Mouse (Mus musculus): ENCODE data around the gene Slamf9.

Gene Slamf9

DNA sequence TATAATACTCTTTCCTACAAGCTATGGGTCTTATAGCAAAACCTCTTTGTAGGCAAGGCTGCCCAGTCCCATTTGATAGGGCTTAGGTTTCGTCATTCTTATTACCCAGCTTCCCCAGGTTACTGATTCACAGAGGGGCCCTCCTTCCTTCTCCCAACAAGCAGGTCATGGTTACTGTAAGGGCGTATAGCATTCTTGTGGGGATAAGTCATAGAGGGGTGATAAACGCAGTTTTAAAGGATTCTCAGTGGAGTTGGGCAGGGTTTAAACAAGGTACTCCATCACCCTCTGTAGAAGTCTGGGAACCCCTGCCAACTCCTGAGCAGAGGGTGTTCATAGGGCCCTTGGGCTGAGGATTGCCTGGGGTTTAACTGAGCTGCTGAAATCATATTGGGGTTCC, 12.6 kb upstream of the Slamf9 start:
- DNase-seq, result no peak

DNA sequence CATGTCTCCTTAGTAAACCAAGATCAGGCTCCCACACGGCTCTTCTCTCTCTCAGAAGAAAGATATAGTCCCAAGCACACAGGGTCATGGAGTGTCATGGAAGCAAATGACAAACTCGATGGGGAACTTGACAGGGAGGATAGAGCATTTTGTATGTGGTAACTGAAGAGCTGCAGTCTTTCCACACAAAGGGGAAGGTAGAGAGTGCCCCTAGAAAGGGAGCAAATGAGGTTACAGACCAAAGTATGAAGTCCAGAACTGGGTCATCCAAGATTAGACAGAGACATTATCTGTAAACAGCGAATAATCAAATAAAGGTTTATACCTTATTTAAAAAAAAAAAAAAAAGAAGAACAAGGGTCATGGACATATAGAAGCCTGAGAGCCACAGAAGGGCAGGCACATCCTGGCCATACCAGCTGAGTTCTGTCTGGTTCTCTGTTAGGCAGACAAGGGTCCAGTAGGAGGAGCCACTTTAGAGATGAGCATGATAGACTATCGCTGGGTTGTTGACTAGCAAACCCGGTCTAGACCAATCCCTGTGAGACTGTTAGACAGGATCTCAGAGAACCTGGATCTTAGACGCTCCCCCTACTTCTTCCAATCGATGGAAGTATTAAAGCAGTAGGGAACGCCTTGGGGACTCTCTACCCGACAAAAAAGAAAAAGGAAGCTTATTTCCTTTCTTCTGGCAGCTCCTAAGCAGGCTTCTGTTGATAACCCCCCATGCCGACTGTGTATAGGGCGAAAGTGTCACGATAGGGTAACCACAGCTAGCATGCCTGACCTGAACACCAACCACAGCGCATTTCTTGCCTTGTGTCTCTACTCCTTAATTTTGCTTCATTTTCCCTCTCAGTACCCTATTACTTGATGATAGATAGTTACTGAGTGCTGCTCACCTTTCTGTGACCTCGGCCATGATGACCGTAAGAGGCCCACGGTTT, 11.5 kb upstream of the Slamf9 start:
- DNase-seq, result no peak

DNA sequence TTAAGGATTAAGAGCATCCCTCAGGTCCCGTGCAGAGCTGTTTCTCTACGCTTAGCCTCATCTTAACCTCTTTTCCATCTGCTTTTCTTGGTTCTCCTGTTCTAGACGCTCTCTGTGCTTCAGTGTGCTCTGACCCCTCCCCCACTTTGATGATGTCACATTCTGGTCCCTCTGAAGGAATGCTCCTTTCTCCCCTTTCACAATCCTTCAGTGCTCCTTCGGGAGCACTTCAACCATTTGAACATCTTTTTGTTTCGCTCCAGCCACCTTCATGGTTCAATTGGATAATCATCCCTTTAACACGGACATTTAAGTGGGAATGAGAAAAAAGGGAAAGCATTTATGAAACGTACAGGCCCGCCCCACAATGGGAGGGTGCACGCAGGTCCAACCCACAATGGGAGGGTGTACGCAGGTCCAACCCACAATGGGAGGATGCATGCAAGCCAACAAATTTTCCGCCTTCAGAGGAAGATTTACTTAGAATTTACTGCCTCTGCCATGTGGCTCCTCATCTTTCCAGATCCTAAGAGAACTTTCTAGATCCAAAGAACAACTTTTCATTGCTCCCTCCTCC, 6.8 kb upstream of the Slamf9 start:
- DNase-seq, result no peak

DNA sequence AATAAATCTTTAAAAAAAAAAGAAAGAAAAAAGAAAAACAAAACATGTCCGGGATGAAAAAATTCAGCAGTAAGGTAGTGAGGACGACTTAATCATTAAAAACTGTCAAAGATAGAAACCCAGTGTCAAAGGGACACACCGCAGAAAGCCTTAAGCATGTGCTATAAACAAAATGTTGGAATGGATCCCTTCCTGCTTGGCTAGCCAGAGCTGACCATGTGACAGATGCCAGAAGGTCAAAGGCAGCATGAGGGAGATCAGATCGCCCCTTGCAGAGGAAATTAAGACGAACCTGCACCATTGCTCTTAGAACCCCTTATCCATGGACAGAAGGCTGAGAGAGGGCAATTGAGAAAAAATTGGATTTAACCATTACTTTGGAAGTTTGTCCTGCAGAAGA, 5.8 kb upstream of the Slamf9 start:
- no peak for DNase-seq

DNA sequence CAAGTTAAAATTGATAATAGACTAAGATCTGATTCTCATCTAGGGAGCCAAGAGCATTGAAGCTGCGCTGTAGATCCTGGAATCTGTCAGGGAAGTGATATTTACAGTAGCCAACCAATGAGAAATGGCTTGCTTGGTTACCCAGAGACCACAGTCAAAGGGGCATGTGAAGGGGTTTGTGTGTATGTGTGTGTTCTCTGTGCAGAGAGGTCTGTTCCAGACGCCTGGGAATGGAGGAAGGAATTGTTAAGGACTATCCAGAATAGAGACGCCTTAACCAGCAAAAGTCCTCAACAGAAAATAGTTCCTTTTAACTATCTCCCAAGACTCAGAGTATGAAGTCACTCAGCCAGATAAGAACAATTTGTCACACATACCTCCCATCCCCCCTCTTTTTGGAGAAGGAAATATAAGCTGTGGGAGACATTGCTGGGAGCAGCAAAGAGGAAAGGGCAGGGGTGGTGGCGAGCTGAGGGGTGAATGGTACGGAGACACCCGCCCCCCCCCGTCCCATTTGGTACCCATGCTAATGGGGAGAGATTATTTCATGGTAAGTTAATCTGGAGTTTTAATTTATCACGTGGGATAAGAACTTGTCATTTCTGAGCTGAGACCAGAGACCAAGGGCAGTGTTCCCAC, 5.2 kb upstream of the Slamf9 start:
- DNase-seq, result no peak

DNA sequence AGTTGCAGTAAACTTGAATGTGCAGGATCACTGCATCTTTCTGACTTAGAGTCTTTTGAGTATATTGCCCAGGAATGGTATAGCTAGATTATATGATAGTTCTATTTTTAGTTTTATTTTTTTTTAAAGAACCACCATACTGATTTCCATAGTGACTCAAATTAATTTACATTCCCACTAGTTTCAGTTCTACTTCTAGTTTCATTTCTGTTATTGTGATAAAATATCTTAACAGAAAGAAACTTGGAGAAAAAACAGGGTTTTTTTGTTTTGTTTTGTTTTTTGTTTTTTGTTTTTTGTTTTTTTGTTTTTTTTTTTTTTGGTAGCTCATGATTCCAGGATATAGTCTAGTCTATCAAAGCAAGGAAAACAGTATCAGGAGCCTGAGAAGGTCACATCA, 2.2 kb upstream of the Slamf9 start:
- DNase-seq, result no peak

DNA sequence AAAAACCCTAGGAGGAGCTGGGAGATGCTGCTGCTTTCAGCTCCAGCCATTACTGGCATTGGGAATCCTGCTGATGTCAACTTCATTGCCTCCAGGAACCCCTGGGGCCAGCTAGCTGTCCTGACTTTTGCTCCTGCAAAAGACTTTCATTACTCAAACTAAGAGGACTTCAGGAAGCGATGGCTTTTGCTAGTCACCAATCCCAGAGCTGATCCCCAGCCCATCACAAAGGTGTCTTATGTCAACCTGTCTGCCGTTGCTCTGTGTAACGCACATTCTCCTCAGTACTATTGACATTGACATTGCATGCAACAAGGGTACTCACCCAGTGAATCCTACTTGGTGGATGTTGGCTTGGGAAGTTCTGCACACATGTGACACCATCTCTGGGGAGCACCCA, 962 bp upstream of the Slamf9 start:
- DNase-seq, result no peak

DNA sequence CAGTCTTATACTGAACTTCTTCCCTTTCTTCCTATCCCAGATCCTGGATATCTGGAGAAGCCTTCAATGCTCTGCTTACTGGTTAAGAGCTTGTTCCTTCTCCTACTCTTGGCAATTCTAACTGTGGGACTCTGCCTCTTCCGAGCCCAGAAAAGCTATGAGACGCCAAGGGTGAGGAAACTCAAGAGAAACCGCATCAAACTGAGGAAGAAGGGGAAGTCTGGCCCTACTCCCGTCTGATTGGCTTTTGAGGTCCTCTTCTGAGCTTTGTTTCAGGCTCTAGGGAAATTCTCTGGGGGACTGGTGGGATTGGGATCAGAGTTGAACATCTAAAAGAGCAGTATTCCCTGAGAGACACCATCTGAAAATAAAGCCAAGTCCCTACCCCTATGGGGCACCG, 2.9 kb downstream of the Slamf9 start:
- DNase-seq, result no peak

DNA sequence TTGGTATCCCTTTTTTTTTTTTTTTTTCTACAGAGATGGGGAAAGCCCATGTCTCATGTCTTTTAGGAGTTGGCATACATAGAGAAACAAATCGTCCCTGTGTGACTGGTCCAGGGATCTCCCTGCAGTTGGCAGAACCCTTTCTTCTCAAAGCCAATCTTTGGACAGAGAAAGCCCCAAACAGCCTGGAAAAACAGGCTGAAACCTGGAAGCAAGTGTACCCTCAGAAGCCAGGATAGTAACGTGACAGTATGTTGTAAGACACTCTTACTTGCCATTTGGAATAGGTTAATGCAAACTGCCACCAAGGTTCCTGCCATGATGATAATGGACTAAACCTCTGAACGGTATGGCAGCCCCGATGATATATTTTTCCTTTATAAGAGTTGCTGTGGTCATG, 5.2 kb downstream of the Slamf9 start:
- no peak for DNase-seq

DNA sequence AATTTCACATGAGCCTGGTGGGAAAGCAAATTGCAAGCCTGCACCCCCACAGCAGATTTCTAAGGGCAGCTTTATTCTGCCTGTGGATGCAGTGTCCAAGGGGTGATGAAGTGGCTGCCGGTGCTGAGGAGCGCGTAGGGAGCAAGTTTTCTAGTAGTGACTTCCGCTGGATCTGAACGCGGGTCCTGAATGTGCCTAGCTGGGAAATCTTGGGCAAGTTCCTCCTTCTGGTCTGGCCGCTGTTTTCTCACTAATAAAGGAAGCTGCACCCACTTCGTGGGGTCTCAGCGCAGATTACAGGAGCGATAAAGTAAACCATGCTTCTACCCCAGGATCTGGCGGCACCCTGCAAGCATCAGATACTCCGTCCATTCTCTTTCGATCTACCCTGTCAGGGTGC, 6.0 kb downstream of the Slamf9 start:
- no peak for DNase-seq

DNA sequence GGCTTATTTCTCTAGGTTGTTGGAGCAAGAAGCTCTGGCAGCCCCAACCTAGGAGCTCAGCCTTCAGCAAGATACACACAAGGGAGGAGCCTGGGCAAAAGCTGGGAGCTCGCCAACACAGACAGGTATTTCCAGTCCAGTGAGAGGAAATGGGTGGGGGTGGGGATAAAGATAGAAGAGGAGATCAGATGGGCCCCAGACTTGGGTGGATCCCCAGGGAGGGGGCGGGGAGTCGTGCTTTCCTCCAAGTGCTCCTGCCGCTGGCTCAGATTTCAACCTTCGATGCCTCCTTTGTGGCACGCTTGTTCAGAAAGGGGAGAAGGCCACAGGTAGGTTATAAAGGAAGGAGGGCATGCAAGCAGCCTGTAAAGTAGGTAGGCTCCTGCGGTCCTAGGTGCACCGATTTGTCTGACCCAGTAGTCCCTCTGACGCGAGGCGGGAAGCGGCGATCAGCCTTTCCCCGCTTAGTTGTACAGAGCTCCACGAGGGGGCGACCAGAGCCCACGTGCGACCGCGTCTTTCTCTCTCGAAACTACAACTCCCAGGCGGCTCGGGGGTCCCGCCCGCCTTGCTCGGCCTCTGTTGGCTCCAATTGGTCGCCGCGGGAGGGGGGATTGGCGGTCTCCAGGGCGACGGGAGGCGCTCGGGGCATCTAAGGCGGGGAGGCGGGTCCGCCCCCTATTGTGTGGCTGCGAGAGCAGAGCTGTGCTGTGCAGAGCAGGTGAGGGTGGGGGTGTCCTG, 6.6 kb downstream of the Slamf9 start, which contains the start of gene Igsf9:
Igsf9 (plus strand) TSS at position 249 of the 741 bp plus-strand sequence.
- DNase-seq, result peak; percentile 95

DNA sequence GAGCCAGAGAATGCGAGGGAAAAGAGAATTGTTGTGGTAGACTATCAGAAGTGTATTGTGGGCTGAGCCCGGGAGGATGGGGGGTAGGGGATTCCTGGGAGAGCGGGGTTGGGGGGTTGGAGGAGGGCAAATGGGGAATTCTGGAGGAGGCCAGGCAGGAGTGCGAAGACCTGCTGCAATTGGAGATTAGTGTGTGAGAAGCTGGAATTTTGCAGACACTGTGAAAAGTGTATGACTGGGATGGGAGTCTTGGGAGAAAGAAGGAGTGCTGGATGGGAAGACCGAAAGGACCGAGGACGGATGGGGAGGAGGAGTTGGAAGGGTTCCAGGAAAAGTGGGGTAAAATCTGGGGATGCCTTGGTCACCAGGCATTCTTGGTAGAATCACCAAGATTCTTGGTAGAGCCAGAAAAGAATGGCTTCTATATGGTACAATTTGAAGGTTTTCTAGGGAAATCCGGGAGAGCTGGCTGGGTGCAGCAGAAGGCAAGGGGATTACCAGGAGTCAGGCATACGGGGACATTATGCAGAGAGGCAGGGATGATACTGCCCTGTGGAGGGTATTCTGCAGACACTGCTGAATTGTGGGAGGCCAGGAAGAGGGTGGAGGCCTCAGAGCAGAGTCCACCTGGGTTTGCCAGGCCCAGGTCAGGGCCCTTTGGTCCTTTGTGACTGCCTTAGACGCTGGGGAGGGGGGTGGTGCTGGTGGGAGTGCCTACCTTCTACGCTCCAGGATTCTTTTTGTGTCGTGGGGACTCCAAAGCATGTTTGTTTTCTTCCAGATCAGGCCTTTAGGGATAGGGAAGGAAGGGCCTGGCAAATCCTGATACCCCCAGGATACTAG, 7.6 kb downstream of the Slamf9 start:
- DNase-seq, result no peak

DNA sequence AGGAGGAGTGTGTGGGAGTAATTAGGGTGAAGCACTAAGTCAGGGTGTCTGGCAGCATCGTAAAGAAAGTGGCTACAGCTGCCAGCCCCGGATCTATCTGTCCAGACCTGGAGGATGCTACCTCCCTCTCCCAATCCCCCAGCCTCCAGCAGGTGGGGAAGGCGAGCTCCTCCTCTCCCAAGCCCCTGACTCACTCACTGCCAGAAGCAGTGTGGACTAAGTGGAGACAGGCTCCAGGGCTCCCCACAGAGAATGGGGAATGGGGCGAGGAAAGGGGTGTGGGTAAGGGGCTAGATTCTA, 8.2 kb downstream of the Slamf9 start:
- no peak for DNase-seq

DNA sequence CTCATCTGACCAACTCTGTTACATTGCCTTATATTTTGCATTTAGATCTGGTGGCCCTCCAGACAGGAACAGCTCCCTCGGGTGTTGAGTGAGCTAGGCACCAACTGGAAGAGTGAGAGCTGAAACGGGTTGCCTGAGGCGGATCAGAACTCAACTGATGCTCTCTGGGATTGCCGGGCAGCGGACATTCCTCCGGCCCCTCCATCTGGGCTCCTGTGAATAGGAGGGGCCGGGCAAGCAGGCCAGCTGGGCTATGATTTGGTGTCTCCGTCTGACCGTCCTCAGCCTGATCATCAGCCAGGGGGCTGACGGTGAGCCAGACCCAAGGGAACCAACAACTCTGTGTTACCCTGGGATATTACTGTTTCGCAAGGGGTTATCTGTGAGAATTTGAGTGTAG, 9.1 kb downstream of the Slamf9 start:
- no peak for DNase-seq

DNA sequence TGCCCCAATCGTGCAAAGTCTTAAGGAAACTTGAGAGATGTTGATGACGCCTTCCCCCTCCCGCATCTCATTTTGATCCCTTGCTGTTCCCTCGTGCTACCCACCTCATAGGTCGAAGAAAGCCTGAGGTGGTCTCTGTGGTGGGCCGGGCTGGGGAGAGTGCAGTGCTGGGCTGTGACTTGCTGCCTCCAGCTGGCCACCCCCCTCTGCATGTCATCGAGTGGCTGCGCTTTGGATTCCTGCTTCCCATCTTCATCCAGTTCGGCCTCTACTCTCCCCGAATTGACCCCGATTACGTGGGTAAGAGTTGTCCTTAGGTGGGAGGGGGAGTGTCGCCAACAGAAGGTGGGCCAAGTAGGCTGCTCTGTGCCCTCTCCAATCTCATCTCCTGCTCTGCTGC, 9.5 kb downstream of the Slamf9 start:
- no peak for DNase-seq

DNA sequence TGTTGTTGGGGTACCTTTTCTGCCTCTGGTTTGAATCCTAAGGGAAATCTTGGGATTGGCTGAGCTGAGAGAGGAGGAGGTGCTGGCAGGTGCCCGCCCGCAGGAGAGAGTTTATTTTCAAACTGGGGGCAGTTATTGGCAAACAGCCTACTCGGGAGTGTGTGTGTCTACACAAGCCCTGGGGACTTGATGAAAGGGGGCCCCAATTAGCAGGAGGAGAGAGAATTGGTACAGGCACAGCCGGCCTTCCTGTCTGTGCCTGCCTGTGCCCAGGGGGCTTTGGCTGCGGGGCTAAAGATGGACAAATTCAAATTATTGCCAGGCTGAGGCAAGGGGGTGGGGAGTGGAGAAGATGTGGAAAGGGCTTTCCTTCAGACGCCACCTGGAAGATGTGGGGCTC, 10.7 kb downstream of the Slamf9 start:
- DNase-seq, result no peak

DNA sequence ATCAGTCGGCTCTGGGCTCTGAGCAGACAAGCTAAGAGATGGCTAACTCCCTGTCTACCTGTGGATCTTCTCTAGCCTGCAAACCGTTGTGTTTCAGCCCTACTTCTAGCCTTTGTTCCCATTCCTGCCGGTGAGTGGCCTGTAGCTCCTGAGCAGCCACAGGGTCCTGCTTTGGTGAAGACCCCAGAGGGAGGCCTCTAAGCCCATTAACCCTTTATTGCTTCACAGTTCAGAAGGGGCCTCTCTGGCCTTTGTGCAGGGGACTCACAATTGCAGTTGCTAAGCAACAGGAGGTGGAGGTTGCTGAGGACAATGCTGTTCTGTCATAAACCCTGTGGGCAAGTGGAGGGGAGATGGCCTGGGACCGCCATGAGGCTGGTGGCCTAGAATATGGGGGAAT, 11.1 kb downstream of the Slamf9 start:
- DNase-seq, result no peak

DNA sequence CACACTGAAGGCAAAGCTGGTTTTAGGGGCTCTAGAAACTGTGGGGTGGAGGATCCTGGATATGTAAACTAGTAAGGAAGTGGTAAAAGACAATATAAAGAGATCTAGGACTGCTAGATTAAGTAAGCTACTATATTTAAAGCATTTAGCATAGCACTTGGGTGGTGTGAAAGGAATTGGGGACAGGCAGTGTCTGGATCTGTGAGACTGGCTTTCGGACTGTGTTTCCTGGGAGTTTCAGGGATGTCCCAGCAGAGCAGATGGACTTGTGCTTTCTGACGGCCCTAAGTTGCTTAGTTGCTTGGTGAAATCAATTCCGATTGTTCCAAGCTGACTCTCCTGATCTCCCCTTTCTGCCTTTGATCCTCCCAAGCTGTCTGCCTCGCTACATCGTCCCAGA, 11.5 kb downstream of the Slamf9 start:
- no peak for DNase-seq

DNA sequence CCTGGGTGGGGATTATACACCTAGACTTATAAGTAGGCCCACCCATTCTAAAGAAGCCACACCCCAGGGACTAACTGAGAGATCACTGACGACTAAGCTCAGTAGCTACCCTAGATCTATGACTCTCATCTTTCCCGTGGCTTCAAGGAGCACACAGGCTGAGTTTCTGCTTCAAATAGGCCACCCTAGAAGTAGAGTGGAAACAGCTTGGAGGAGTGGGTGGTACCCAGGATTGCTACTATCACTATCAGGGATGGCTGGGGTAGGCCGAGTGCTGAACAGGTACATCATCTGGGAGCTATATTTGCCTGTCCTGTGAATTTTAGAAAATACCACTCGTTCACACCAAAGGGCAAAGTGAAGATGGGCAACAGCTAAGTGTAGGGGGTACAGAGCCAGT, 12.7 kb downstream of the Slamf9 start:
- DNase-seq, result no peak

DNA sequence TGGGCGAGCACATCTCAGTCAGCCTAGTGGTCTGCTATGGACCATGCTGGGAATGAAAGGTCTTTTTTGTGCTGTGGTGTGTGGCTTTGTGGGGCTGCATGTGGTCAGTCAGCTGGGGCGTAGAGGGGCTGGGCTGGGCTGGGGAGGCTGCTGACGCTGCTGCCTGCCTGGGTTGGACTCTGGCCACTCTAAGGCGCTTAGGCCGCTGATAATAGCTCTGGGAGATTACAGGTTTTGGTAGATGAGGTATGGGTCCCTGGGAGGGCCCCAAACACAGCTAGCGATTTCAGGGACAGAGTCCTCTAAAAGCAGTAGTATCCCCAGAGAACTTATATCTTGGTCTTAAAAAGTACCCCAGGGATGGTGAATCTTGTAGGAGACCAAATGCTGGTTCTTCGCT, 13.7 kb downstream of the Slamf9 start:
- DNase-seq, result no peak

DNA sequence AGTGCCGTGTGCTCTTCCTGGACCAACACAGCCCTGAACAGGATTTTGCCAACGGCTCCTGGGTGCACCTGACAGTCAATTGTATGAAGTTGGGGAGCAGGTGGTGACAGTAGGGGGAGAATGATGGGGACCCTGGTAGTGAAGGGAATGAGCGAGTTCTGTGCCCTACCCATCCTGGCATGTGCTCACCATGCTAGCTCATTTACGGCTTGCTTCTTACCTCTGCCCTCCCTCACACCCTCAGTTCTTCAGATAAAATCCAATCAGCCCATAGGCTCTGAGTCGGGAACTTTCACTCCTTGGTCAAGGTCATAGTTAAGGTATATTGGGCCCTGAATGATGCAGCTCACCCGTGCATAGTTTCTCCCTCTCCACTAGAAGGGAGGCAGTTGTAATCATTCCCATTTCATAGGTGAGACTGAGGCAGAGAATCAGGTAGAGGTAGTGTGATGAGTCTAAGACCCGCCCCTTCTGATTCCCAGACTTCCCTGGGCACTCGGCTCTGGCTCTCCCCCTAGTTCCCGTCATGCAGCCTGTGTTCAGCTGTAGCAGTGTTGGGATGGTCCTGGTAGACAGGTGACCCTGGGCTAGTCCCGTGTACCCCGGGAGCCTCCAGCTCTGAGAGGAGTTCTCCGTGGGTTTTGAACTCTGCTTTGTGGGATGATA, 14.6 kb downstream of the Slamf9 start:
- no peak for DNase-seq

DNA sequence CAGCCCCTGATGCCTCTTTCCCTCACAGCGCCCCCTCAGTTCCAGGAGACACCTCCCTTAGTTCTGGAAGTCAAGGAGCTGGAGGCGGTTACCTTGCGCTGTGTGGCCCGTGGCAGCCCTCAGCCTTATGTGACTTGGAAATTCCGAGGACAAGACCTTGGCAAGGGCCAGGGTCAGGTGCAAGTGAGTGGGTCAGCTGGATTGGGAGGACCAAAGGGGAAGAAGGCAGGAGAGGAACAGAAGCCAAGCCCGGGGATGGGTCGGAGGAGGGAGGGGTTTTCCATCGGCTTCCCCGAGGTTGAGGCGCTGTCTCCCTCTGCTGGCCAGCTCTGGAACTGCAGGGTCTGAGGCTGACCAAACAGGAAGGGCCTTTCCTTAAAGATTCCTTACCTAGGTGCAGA, 15.1 kb downstream of the Slamf9 start:
- DNase-seq, result peak; percentile 82
